Mouse (Mus musculus): ENCODE data around the gene C1galt1.

The C1galt1 gene

GRCm38 (mm10) chr6:7844802-7845679 is at the start of gene C1galt1:
Gene C1galt1 (plus strand): TSS chr6:7844842.
- DNase-seq (ENCODE audit: low spot score in 2 of 2): peak; percentile 72 to 81

GRCm38 (mm10) chr6:7799969-7800368 is 44.7 kb upstream of the C1galt1 start:
- DNase-seq (ENCODE audit: low spot score in 2 of 2): no peak

GRCm38 (mm10) chr6:7803765-7804542 is 40.7 kb upstream of the C1galt1 start:
- no peak for DNase-seq (ENCODE audit: low spot score in 2 of 2)

GRCm38 (mm10) chr6:7814146-7814545 is 30.5 kb upstream of the C1galt1 start:
- DNase-seq (ENCODE audit: low spot score in 2 of 2): no peak

- DNase-seq (ENCODE audit: low spot score in 2 of 2): no peak
Measured at GRCm38 (mm10) chr6:7816233-7816632, 28.4 kb upstream of the C1galt1 start.

- DNase-seq (ENCODE audit: low spot score in 2 of 2): no peak
Measured at GRCm38 (mm10) chr6:7822688-7823087, 22.0 kb upstream of the C1galt1 start.

- no peak for DNase-seq (ENCODE audit: low spot score in 2 of 2)
Measured at GRCm38 (mm10) chr6:7830793-7831192, 13.8 kb upstream of the C1galt1 start.

- no peak for DNase-seq (ENCODE audit: low spot score in 2 of 2)
Measured at GRCm38 (mm10) chr6:7832564-7833175, 12.0 kb upstream of the C1galt1 start.

- DNase-seq (ENCODE audit: low spot score in 2 of 2): peak in 1 of 2 experiments; percentile 53
Measured at GRCm38 (mm10) chr6:7843726-7844411, 773 bp upstream of the C1galt1 start.

GRCm38 (mm10) chr6:7844412-7844801 is 235 bp upstream of the C1galt1 start:
- DNase-seq (ENCODE audit: low spot score in 2 of 2): peak; percentile 99 to 100

- no peak for DNase-seq (ENCODE audit: low spot score in 2 of 2)
Measured at GRCm38 (mm10) chr6:7845680-7846017, 1.0 kb downstream of the C1galt1 start.

- DNase-seq (ENCODE audit: low spot score in 2 of 2): peak in 1 of 2 experiments; percentile 70
Measured at GRCm38 (mm10) chr6:7846726-7847439, 2.2 kb downstream of the C1galt1 start.

- no peak for DNase-seq (ENCODE audit: low spot score in 2 of 2)
Measured at GRCm38 (mm10) chr6:7847890-7848508, 3.4 kb downstream of the C1galt1 start.

GRCm38 (mm10) chr6:7848714-7849113 is 4.1 kb downstream of the C1galt1 start:
- DNase-seq (ENCODE audit: low spot score in 2 of 2): no peak

GRCm38 (mm10) chr6:7851036-7851435 is 6.4 kb downstream of the C1galt1 start:
- no peak for DNase-seq (ENCODE audit: low spot score in 2 of 2)

GRCm38 (mm10) chr6:7852919-7853318 is 8.3 kb downstream of the C1galt1 start:
- no peak for DNase-seq (ENCODE audit: low spot score in 2 of 2)

- no peak for DNase-seq (ENCODE audit: low spot score in 2 of 2)
Measured at GRCm38 (mm10) chr6:7853461-7853860, 8.8 kb downstream of the C1galt1 start.

GRCm38 (mm10) chr6:7856682-7857290 is 12.1 kb downstream of the C1galt1 start:
- DNase-seq (ENCODE audit: low spot score in 2 of 2): peak in 1 of 2 experiments; percentile 70

GRCm38 (mm10) chr6:7857356-7858247 is 13.0 kb downstream of the C1galt1 start:
- no peak for DNase-seq (ENCODE audit: low spot score in 2 of 2)

Data from spleen, postnatal 10 days (tissue).